Mouse (Mus musculus): ENCODE measurements around the gene Trp53. TPM values are rescaled to one million over a fixed set of nuclear protein-coding genes. Genes with fewer than 3 reads are reported as not detected.

Gene Trp53
- polyA plus RNA-seq, 1 experiment from 2014 or later: 103 TPM

DNA sequence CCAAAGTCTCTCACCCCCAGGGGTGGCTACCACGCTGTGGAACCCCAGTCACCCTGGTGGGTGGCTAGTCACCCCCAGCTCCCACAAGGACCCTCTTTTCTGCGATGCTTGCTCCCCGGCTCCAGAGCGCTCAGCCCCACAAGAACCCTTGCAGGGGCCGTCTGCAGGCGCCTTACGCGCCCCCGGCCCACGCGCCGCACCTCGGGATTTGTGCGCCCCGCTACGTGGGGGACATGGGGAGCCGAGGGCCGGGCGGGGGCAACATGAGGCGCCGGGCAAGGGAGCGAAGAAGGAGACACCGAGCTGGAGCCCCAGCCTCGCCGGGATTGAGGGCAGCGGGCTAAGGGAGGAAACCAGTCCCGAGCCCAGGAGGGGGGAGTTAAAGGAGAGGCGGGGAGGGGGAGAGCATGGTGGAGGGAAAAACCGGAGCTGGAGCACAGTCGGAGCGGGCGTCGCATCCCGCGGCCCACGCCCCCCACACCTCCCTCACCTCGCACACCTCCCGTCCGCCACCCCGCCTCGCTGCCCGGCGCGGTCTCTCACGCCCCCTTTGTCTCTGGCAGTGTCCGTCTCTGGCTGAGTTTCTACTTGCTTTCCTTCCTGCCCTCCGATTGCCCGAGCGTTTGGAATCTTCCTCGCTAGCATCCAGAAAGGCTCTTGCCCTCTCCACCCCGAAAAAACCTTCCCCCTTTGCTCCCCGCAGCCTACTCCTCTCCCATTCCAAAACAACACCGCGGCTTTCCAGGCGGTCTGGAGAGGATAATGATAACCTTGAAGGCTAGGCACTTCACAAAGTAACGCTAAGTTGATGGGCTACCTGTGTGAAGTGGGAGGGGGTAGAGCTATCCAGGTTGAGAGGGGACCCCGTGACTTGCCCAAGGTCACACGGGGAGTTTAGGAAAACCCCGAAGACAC lies 20.1 kb upstream of the Trp53 start, which contains the start of gene Efnb3:
TSS of gene Efnb3 (minus strand) at position 355 of the 915 bp plus-strand sequence.
- no peaks in the 10 kb centered on the region for H3K9me3 ChIP-seq (ENCODE audit: control insufficient read depth, low read length)
- H3K9ac ChIP-seq (replicated peaks; ENCODE audit: low read depth, low read length): peak within 1 kb of the TSS; percentile 93
- ATAC-seq: peak; percentile 71
- peak within 1 kb of the TSS; percentile 93 for H3K4me2 ChIP-seq (ENCODE audit: low read length)
- H3K27ac ChIP-seq (ENCODE audit: low read length): peak within 1 kb of the TSS; percentile 75
- no peaks in the 10 kb centered on the region for H3K36me3 ChIP-seq (ENCODE audit: control insufficient read depth, insufficient read depth)
- peak within 1 kb of the TSS; percentile 78 for H3K4me3 ChIP-seq (replicated peaks; ENCODE audit: low read length)
- under 1% methylated on average over 59 of the region's 59 CpGs for WGBS
- no peaks in the 10 kb centered on the region for H3K27me3 ChIP-seq (replicated peaks; ENCODE audit: control insufficient read depth, insufficient read depth, low read length)
- peaks cover 55% of the 10 kb centered on the region for H3K4me1 ChIP-seq (replicated peaks; ENCODE audit: control insufficient read depth, insufficient read depth, low read length)

- H3K27ac ChIP-seq (ENCODE audit: low read length): peak overlapping the region; percentile 54
- H3K9me3 ChIP-seq (ENCODE audit: control insufficient read depth, low read length): no peaks in the 10 kb centered on the region
- ATAC-seq: peak; percentile 36
- peak overlapping the region; percentile 93 for H3K4me2 ChIP-seq (ENCODE audit: low read length)
- H3K9ac ChIP-seq (replicated peaks; ENCODE audit: low read depth, low read length): peak overlapping the region; percentile 36; the same call in 1 of the 2 replicates
- H3K4me3 ChIP-seq (replicated peaks; ENCODE audit: low read length): peak overlapping the region; percentile 78
- no peaks in the 10 kb centered on the region for H3K36me3 ChIP-seq (ENCODE audit: control insufficient read depth, insufficient read depth)
- peaks cover 50% of the 10 kb centered on the region for H3K4me1 ChIP-seq (replicated peaks; ENCODE audit: control insufficient read depth, insufficient read depth, low read length)
- H3K27me3 ChIP-seq (replicated peaks; ENCODE audit: control insufficient read depth, insufficient read depth, low read length): no peaks in the 10 kb centered on the region
- WGBS: 20% methylated on average over 16 of the region's 16 CpGs
Measured at GRCm38 (mm10) chr11:69560896-69561854, 19.0 kb upstream of the Trp53 start.

GRCm38 (mm10) chr11:69563373-69563772 lies 16.8 kb upstream of the Trp53 start:
- Histone ChIP-seq H3K36me3 (ENCODE audit: control insufficient read depth, insufficient read depth) (peaks cover 2% of the 10 kb centered on the region; the same call in 1 of the 2 replicates), H3K9me3 (ENCODE audit: control insufficient read depth, low read length) (no peaks in the 10 kb centered on the region), H3K27me3 (replicated peaks; ENCODE audit: control insufficient read depth, insufficient read depth, low read length) (no peaks in the 10 kb centered on the region), H3K4me2 (ENCODE audit: low read length) (no peak overlapping the region), H3K9ac (replicated peaks; ENCODE audit: low read depth, low read length) (no peak overlapping the region), H3K4me1 (replicated peaks; ENCODE audit: control insufficient read depth, insufficient read depth, low read length) (peaks cover 28% of the 10 kb centered on the region), H3K27ac (ENCODE audit: low read length) (no peak overlapping the region), H3K4me3 (replicated peaks; ENCODE audit: low read length) (no peak overlapping the region)
- WGBS: 92% methylated on average over 13 of the region's 13 CpGs
- ATAC-seq: no peak

GRCm38 (mm10) chr11:69564391-69564790 lies 15.8 kb upstream of the Trp53 start:
- no peak overlapping the region for H3K4me2 ChIP-seq (ENCODE audit: low read length)
- H3K9me3 ChIP-seq (ENCODE audit: control insufficient read depth, low read length): no peaks in the 10 kb centered on the region
- ATAC-seq: no peak
- H3K4me3 ChIP-seq (replicated peaks; ENCODE audit: low read length): no peak overlapping the region
- WGBS: 38% methylated on average over 3 of the region's 3 CpGs
- H3K27me3 ChIP-seq (replicated peaks; ENCODE audit: control insufficient read depth, insufficient read depth, low read length): no peaks in the 10 kb centered on the region
- H3K4me1 ChIP-seq (replicated peaks; ENCODE audit: control insufficient read depth, insufficient read depth, low read length): peaks cover 18% of the 10 kb centered on the region
- H3K27ac ChIP-seq (ENCODE audit: low read length): no peak overlapping the region
- peaks cover 2% of the 10 kb centered on the region; the same call in 1 of the 2 replicates for H3K36me3 ChIP-seq (ENCODE audit: control insufficient read depth, insufficient read depth)
- no peak overlapping the region for H3K9ac ChIP-seq (replicated peaks; ENCODE audit: low read depth, low read length)

DNA sequence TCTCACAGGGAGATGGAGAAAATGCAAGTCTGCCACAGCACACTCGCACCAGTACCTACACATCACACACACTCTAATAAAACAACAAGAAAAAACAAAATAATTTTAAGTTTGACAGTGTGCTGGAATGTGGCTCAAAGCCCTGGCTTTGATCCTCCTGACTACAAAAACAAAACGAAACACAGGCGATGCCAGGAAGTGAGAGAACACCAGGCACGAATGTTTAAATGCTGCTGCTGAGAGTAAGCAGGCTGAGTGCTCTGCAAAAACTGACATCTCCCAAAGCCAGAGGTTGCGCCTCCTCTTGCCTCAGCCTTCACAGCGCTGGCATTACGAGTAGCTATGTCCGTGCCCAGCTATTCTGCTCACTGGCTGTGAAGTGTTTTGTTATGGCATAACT lies 15.0 kb upstream of the Trp53 start:
- ATAC-seq: no peak
- 84% methylated on average over 8 of the region's 8 CpGs for WGBS
- Histone ChIP-seq H3K27ac (ENCODE audit: low read length) (no peak overlapping the region), H3K4me2 (ENCODE audit: low read length) (no peak overlapping the region), H3K4me1 (replicated peaks; ENCODE audit: control insufficient read depth, insufficient read depth, low read length) (peaks cover 15% of the 10 kb centered on the region), H3K36me3 (ENCODE audit: control insufficient read depth, insufficient read depth) (peaks cover 2% of the 10 kb centered on the region; the same call in 1 of the 2 replicates), H3K27me3 (replicated peaks; ENCODE audit: control insufficient read depth, insufficient read depth, low read length) (no peaks in the 10 kb centered on the region), H3K9ac (replicated peaks; ENCODE audit: low read depth, low read length) (no peak overlapping the region), H3K4me3 (replicated peaks; ENCODE audit: low read length) (no peak overlapping the region), H3K9me3 (ENCODE audit: control insufficient read depth, low read length) (no peaks in the 10 kb centered on the region)

GRCm38 (mm10) chr11:69575220-69575619 lies 4.9 kb upstream of the Trp53 start:
- no peak overlapping the region for H3K27ac ChIP-seq (ENCODE audit: low read length)
- H3K27me3 ChIP-seq (replicated peaks; ENCODE audit: control insufficient read depth, insufficient read depth, low read length): no peaks in the 10 kb centered on the region
- no peaks in the 10 kb centered on the region for H3K9me3 ChIP-seq (ENCODE audit: control insufficient read depth, low read length)
- peaks cover 27% of the 10 kb centered on the region for H3K4me1 ChIP-seq (replicated peaks; ENCODE audit: control insufficient read depth, insufficient read depth, low read length)
- H3K9ac ChIP-seq (replicated peaks; ENCODE audit: low read depth, low read length): no peak overlapping the region
- H3K4me3 ChIP-seq (replicated peaks; ENCODE audit: low read length): no peak overlapping the region
- H3K36me3 ChIP-seq (ENCODE audit: control insufficient read depth, insufficient read depth): 0 out of 2 replicates have a peak, but pooled peaks cover 4% of the 10 kb centered on the region
- 64% methylated on average over 3 of the region's 3 CpGs for WGBS
- H3K4me2 ChIP-seq (ENCODE audit: low read length): no peak overlapping the region
- ATAC-seq: no peak

GRCm38 (mm10) chr11:69576307-69576706 lies 3.9 kb upstream of the Trp53 start:
- ATAC-seq: no peak
- no peak overlapping the region for H3K4me2 ChIP-seq (ENCODE audit: low read length)
- no peak overlapping the region for H3K4me3 ChIP-seq (replicated peaks; ENCODE audit: low read length)
- no peaks in the 10 kb centered on the region for H3K36me3 ChIP-seq (ENCODE audit: control insufficient read depth, insufficient read depth)
- no peak overlapping the region for H3K27ac ChIP-seq (ENCODE audit: low read length)
- no peaks in the 10 kb centered on the region for H3K9me3 ChIP-seq (ENCODE audit: control insufficient read depth, low read length)
- peaks cover 27% of the 10 kb centered on the region for H3K4me1 ChIP-seq (replicated peaks; ENCODE audit: control insufficient read depth, insufficient read depth, low read length)
- 74% methylated on average over 5 of the region's 5 CpGs for WGBS
- no peak overlapping the region for H3K9ac ChIP-seq (replicated peaks; ENCODE audit: low read depth, low read length)
- no peaks in the 10 kb centered on the region for H3K27me3 ChIP-seq (replicated peaks; ENCODE audit: control insufficient read depth, insufficient read depth, low read length)

GRCm38 (mm10) chr11:69578301-69578700 lies 1.9 kb upstream of the Trp53 start:
- Histone ChIP-seq H3K36me3 (ENCODE audit: control insufficient read depth, insufficient read depth) (no peaks in the 10 kb centered on the region), H3K27me3 (replicated peaks; ENCODE audit: control insufficient read depth, insufficient read depth, low read length) (no peaks in the 10 kb centered on the region), H3K9ac (replicated peaks; ENCODE audit: low read depth, low read length) (peak overlapping the region; percentile 81), H3K4me2 (ENCODE audit: low read length) (peak overlapping the region; percentile 88), H3K4me1 (replicated peaks; ENCODE audit: control insufficient read depth, insufficient read depth, low read length) (peaks cover 36% of the 10 kb centered on the region), H3K9me3 (ENCODE audit: control insufficient read depth, low read length) (no peaks in the 10 kb centered on the region), H3K27ac (ENCODE audit: low read length) (no peak overlapping the region), H3K4me3 (replicated peaks; ENCODE audit: low read length) (peak overlapping the region; percentile 81)
- 11% methylated on average over 15 of the region's 15 CpGs for WGBS
- no peak for ATAC-seq
